21 mouse cellular contexts compared by ENCODE assay signal in genomic region chr2:146571857-146572256, GRCm38 (mm10). TPM values are rescaled to one million over a fixed set of nuclear protein-coding genes. Genes with fewer than 3 reads are reported as not detected.
A peak's percentile ranks its signal among the peaks of the same experiment; 100 is the strongest.
DNase-seq lines count a peak whose midpoint lies in the region; ATAC-seq and TF ChIP-seq lines count a peak whose summit lies in the region.
"Had no signal": no experiment of that assay in that cellular context is flagged by ENCODE, and none has a peak within 500 bp of the region (broad histone marks: within the 10 kb centered on the region; RNA-seq: fewer than 3 reads in every experiment).

No protein-coding gene starts in this region.

- H3K36me3 ChIP-seq in myocyte (ENCODE audit: control insufficient read depth, insufficient read depth), result no peaks in the 10 kb centered on the region
- no peaks in the 10 kb centered on the region for H3K36me3 ChIP-seq in hindbrain, embryonic 16.5 days (ENCODE audit: control insufficient read depth, insufficient read depth, low read length)
- H3K36me3 ChIP-seq: heart, embryonic 10.5 days; kidney, embryonic 15.5 days; midbrain, embryonic 12.5 days had no signal

- no peak overlapping the region for H3ac ChIP-seq in myocyte (ENCODE audit: control insufficient read depth, insufficient read length)

- H3K4me2 ChIP-seq in myocyte (ENCODE audit: low read depth), result peak overlapping the region; percentile 7
- no peak overlapping the region for H3K4me2 ChIP-seq in hindbrain, embryonic 16.5 days (ENCODE audit: low read length)
- H3K4me2 ChIP-seq: hindbrain, embryonic 14.5 days; kidney, embryonic 15.5 days; midbrain, embryonic 12.5 days had no signal

- H3K79me2 ChIP-seq in myocyte (ENCODE audit: control insufficient read depth, insufficient read depth), result no peaks in the 10 kb centered on the region

- peak; percentile 77 for DNase-seq in right cerebral cortex, adult 18-20 months
- DNase-seq in right cerebral cortex, postnatal 10 days (ENCODE audit: low spot score in 2 of 2), result no peak
- peak; percentile 54 to 66 for DNase-seq in frontal cortex, postnatal 36 days (ENCODE audit: low spot score in 2 of 2)
- DNase-seq in layer of hippocampus, adult 9-11 months, result peak; percentile 65
- no peak for DNase-seq in adrenal gland, postnatal 4 days (ENCODE audit: low spot score in 2 of 2)
- DNase-seq: cerebellum, postnatal 10 days; embryo, embryonic 11 days; gastrocnemius, postnatal 10 days; heart, postnatal 14 days; liver; lung, adult 18-20 months; thymus, postnatal 14 days had no signal

- ATAC-seq in hindbrain, embryonic 16.5 days, result no peak
- ATAC-seq: forebrain, embryonic 14.5 days; intestine, embryonic 16.5 days had no signal

- H3K9ac ChIP-seq in hindbrain, embryonic 16.5 days (ENCODE audit: low read depth, low read length), result no peak overlapping the region
- H3K9ac ChIP-seq: hindbrain, embryonic 14.5 days; kidney, embryonic 15.5 days; midbrain, embryonic 12.5 days had no signal

- H3K9me3 ChIP-seq in hindbrain, embryonic 16.5 days (ENCODE audit: control insufficient read depth, low read length), result no peaks in the 10 kb centered on the region
- H3K9me3 ChIP-seq: heart, embryonic 10.5 days; kidney, embryonic 15.5 days; midbrain, embryonic 12.5 days had no signal

- no peak overlapping the region for H3K27ac ChIP-seq in hindbrain, embryonic 16.5 days (ENCODE audit: low read depth, low read length)
- H3K27ac ChIP-seq: heart, embryonic 10.5 days; hindbrain, embryonic 14.5 days; kidney, embryonic 15.5 days; macrophage; midbrain, embryonic 12.5 days had no signal

- TF ChIP-seq POLR2A in myocyte (IDR thresholded peaks at IDR 0.05; ENCODE audit: insufficient read length, low read depth), result no peak

- H3K4me3 ChIP-seq in myocyte, result no peak overlapping the region
- H3K4me3 ChIP-seq in hindbrain, embryonic 16.5 days (ENCODE audit: low read length), result no peak overlapping the region
- H3K4me3 ChIP-seq: heart, embryonic 10.5 days; kidney, embryonic 15.5 days; midbrain, embryonic 12.5 days had no signal

- peaks cover 2% of the 10 kb centered on the region; the same call in 1 of the 2 replicates for H3K4me1 ChIP-seq in hindbrain, embryonic 16.5 days (ENCODE audit: control insufficient read depth, insufficient read depth, low read depth, low read length)
- H3K4me1 ChIP-seq: midbrain, embryonic 12.5 days had no signal

- H3K27me3 ChIP-seq in myocyte (ENCODE audit: control insufficient read depth, insufficient read depth, insufficient read length), result no peaks in the 10 kb centered on the region
- H3K27me3 ChIP-seq in hindbrain, embryonic 16.5 days (replicated peaks; ENCODE audit: control insufficient read depth, insufficient read depth, low read length), result no peaks in the 10 kb centered on the region
- H3K27me3 ChIP-seq: kidney, embryonic 15.5 days; midbrain, embryonic 12.5 days had no signal

- WGBS in hindbrain, embryonic 16.5 days, result 93% methylated on average over 9 of the region's 9 CpGs

TF ChIP-seq in myocyte, 11 proteins besides CTCF, POLR2A, EP300 and RAD21:
- TF ChIP-seq MYOG (IDR thresholded peaks at IDR 0.05; ENCODE audit: control insufficient read depth in 1 of 3, insufficient read depth in 1 of 3, insufficient read length in 2 of 3, low read depth in 2 of 3) (peak in 1 of 3 experiments; percentile 51), REST (IDR thresholded peaks at IDR 0.05; ENCODE audit: insufficient read depth, insufficient read length) (no peak), MYOD1 (IDR thresholded peaks at IDR 0.05; ENCODE audit: control insufficient read depth in 1 of 3, insufficient read length in 2 of 3, low read depth in 2 of 3) (peak; percentile 3 to 67 (median 42))

RNA-seq across cellular contexts. Expression of gene Ralgapa2, which starts 59.7 kb away (rescaled TPM):
- polyA plus RNA-seq in myocyte (2012; fragmentation: generic; extraction: Trizol), result 1.8 TPM
- polyA plus RNA-seq in hindbrain, embryonic 16.5 days (2015; fragmentation: Nextera tagmentation; extraction: Ambion mirVana), result 9.8 and 9.9 TPM in 2 replicates
- total RNA-seq in adrenal gland, postnatal 4 days (2021), result 10 to 100 TPM; 17.0 to 20.6 TPM

Comparison
In these comparisons a context has a peak if more than half of its experiments do, and no peak if none do; other contexts are left out.
1. DNase-seq: peak in right cerebral cortex, adult 18-20 months (single experiment), frontal cortex, postnatal 36 days (2 of 2) and layer of hippocampus, adult 9-11 months (single experiment); none in right cerebral cortex, postnatal 10 days (0 of 2) and adrenal gland, postnatal 4 days (0 of 2).